Mouse (Mus musculus): ENCODE data around the gene Sntn.

Sntn gene

DNA sequence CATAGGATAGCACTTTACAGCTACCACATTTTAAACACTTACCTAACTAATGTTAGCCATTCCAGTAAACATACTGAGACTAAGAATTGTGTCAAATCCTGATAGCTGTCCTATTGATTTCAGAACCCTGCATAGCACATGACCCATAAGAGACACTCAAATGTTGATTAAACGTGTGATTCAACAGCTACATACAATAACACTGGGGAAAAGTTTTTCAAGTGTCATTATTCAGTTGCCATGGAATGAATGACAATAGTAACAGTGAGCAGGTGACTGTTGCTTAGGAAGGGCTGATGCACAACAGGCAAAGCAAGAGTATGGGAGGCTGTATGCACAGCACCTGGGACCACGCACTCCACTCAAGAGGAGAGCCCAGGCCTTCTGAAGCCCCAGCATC lies at the start of gene Sntn:
Gene Sntn (plus strand): TSS at position 301 of the 400 bp plus-strand sequence.
- no peak for DNase-seq (ENCODE audit: low read depth, low spot score)

DNA sequence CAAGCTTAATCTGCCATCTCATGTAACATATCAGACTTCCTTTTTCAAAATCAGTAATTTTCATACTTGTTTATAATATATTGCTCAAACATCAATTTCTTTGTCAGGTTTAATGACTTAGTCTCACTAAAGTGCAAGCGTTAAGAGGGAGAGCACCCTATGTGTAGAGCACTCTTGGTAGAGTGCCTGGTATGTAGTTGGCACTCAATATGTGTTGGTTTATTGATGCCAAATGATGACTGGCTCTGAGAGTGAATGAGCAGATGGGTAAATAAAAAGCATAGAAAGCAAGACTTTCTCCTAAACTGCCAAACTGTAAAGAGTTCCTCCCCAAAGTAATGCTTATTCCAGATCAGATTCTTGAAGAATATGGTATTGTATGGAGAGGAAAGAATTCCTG lies 20.8 kb upstream of the Sntn start:
- DNase-seq (ENCODE audit: low read depth, low spot score): no peak

DNA sequence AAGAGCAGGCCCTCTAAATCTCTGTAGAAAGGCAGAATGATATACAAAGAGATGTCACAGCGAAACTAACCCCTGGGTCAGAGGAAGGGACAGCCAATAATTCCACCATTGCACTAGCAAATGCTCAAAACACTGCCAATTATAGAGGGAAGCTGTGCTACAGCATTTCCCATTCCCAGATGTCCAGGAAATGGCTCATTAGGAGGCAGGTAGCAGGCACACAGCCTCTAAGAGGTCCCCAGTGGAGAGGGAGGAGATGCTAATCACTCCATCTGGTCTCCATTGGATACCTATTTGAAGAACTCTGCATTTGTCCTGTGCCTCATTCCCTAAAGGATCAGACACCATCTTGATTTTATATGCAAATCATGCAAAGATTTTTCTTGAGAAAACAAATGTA lies 19.6 kb upstream of the Sntn start:
- no peak for DNase-seq (ENCODE audit: low read depth, low spot score)

- no peak for DNase-seq (ENCODE audit: low read depth, low spot score)
Observed at GRCm38 (mm10) chr14:13651541-13652298, 19.0 kb upstream of the Sntn start.

DNA sequence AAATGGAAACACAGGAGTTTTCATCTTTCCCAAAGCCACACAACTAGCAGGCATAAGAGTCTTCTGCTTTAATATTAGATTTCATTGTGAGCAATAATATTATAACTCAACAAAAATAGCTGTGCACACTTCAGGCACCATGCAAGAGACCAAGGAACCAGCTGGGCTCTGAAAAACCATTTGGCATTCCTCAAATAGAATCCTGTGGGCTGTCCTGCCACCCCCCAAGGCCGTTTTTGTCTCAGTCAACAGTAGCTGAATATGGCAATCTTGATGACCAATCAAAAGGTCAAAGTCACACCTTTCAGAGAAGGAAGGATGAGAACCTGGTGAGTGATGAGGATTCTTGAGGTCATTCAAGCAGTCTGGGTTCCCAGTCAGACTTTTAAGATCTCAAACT lies 16.0 kb downstream of the Sntn start:
- DNase-seq (ENCODE audit: low read depth, low spot score): no peak

DNA sequence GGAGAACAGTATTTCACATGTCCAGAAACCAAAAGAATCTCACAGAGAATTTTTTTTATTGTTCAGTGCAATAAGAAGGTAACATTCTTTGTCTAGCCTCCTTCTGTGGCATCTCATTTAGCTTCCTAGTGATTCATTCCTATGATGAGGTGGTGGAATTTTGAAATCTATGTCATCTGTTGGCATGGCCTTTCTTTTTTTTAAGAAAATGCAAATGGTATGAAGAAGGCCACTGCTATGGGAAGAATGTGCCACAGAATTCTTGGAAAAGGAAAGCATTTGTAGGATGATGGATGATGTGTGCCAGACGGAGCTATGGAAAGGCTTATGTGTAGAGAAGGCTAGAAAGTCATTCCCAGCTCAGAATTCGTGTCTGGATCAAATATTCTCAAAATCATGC lies 19.8 kb downstream of the Sntn start:
- no peak for DNase-seq (ENCODE audit: low read depth, low spot score)

DNA sequence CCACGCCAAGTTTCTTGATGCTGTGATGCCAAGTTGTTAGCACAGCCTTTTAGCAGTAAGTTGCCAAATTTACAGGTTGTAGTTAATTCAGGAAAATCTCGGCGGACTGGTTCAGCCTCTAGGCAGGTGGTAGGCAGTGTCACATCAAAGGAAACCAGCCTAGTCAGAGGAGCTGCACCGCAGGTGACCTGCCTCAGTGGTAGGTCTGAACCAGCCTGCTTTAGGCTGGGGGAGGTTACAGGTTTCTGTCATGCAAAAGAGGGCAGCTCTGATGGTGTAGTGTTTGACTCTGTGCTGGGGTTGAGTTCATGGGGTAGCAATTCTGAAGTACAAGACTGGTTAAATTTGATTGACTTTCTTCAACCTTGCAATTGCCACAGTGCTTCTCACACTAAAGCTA lies 61.6 kb downstream of the Sntn start:
- no peak for DNase-seq (ENCODE audit: low read depth, low spot score)
